Mouse (Mus musculus): ENCODE results near the gene Ndufaf2. TPM values are rescaled to one million over a fixed set of nuclear protein-coding genes. Genes with fewer than 3 reads are reported as not detected.

The Ndufaf2 gene
- total RNA-seq, 1 experiment = 41.1 TPM

DNA sequence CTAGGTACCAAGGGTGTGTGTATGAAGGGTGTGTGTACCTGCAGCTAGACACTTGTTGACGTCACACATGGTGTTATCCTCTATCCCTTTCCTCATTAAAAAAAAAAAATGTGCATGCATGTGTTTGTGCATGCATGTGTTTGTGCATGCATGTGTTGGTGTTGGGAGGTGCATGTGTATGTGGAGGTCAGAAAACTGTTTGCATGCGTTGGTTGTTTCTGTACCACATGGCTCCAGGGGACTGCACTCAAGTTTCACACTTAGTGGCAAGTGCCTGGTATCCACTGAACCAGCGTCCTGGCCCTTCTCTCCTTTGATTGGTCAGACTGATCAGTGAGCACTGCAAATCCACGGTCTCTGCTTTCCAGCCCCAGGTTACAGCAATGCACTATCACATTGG is 71.7 kb downstream of the Ndufaf2 start:
- DNase-seq (ENCODE audit: low read depth, low spot score) = no peak
- no peak overlapping the region for H3K27ac ChIP-seq (ENCODE audit: insufficient read depth, low read depth, low read length, poor library complexity, severe bottlenecking)
- no peaks in the 10 kb centered on the region for H3K9me3 ChIP-seq (ENCODE audit: control insufficient read depth, insufficient read depth, low read depth, low read length)
- peaks cover 4% of the 10 kb centered on the region; the same call in 1 of the 2 replicates for H3K36me3 ChIP-seq (ENCODE audit: control insufficient read depth, insufficient read depth, low read length, poor library complexity, severe bottlenecking)
- no peak for TF ChIP-seq ZC3H11A (IDR thresholded peaks at IDR 0.05; ENCODE audit: borderline replicate concordance, low read depth, low read length)
- no peak for TF ChIP-seq HCFC1 (IDR thresholded peaks at IDR 0.05; ENCODE audit: borderline replicate concordance, insufficient read depth, low read length)
- no peak for TF ChIP-seq MAFK (IDR thresholded peaks at IDR 0.05; ENCODE audit: insufficient read depth, low read depth, low read length)
- no peak for TF ChIP-seq CHD2 (IDR thresholded peaks at IDR 0.05; ENCODE audit: low read depth, low read length)
- TF ChIP-seq ZNF384 (IDR thresholded peaks at IDR 0.05; ENCODE audit: low read depth, low read length) = no peak
- H3K9ac ChIP-seq (ENCODE audit: insufficient read depth, low read depth, low read length, poor library complexity, severe bottlenecking) = no peak overlapping the region
- in situ Hi-C loops (cut with MboI; ENCODE audit: low sequenced_read_pairs in 2 of 2, unreplicated experiment in 2 of 2) = no loop called here
- H3K4me1 ChIP-seq (ENCODE audit: control insufficient read depth in 2 of 2, insufficient read depth in 2 of 2, low read length in 2 of 2, poor library complexity in 1 of 2) = no peaks in the 10 kb centered on the region
- no peak overlapping the region for H3K4me3 ChIP-seq (ENCODE audit: insufficient read depth in 1 of 2, low read depth in 1 of 2, low read length in 2 of 2, poor library complexity in 1 of 2, severe bottlenecking in 1 of 2)

DNA sequence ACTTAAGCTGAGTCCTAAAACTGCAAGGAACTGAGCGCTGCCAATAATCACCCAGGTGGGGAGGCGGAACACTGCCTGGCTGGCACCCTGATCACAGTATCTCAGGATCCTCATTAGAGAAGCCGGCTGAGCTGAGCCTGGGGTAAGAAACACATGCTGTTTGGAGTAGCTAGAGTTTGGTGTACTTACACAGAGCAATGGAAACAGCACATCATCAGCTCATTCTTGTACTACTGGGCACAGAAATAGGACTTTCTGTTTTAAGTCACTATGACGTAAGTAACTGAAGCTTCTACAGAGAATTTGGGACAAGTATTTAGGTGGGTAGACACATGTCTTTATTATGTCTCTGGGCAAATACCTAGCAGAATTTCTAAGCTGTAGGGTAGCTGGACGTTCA is 72.4 kb downstream of the Ndufaf2 start:
- no peak for TF ChIP-seq MAFK (IDR thresholded peaks at IDR 0.05; ENCODE audit: insufficient read depth, low read depth, low read length)
- no peak for TF ChIP-seq HCFC1 (IDR thresholded peaks at IDR 0.05; ENCODE audit: borderline replicate concordance, insufficient read depth, low read length)
- no peak for TF ChIP-seq ZNF384 (IDR thresholded peaks at IDR 0.05; ENCODE audit: low read depth, low read length)
- TF ChIP-seq ZC3H11A (IDR thresholded peaks at IDR 0.05; ENCODE audit: borderline replicate concordance, low read depth, low read length) = no peak
- TF ChIP-seq CHD2 (IDR thresholded peaks at IDR 0.05; ENCODE audit: low read depth, low read length) = no peak
- Histone ChIP-seq H3K4me3 (ENCODE audit: insufficient read depth in 1 of 2, low read depth in 1 of 2, low read length in 2 of 2, poor library complexity in 1 of 2, severe bottlenecking in 1 of 2) (no peak overlapping the region), H3K4me1 (ENCODE audit: control insufficient read depth in 2 of 2, insufficient read depth in 2 of 2, low read length in 2 of 2, poor library complexity in 1 of 2) (no peaks in the 10 kb centered on the region), H3K9me3 (ENCODE audit: control insufficient read depth, insufficient read depth, low read depth, low read length) (no peaks in the 10 kb centered on the region), H3K9ac (ENCODE audit: insufficient read depth, low read depth, low read length, poor library complexity, severe bottlenecking) (no peak overlapping the region), H3K27ac (ENCODE audit: insufficient read depth, low read depth, low read length, poor library complexity, severe bottlenecking) (no peak overlapping the region), H3K36me3 (ENCODE audit: control insufficient read depth, insufficient read depth, low read length, poor library complexity, severe bottlenecking) (peaks cover 4% of the 10 kb centered on the region; the same call in 1 of the 2 replicates)
- DNase-seq (ENCODE audit: low read depth, low spot score) = no peak
- in situ Hi-C loops (cut with MboI; ENCODE audit: low sequenced_read_pairs in 2 of 2, unreplicated experiment in 2 of 2) = no loop called here

DNA sequence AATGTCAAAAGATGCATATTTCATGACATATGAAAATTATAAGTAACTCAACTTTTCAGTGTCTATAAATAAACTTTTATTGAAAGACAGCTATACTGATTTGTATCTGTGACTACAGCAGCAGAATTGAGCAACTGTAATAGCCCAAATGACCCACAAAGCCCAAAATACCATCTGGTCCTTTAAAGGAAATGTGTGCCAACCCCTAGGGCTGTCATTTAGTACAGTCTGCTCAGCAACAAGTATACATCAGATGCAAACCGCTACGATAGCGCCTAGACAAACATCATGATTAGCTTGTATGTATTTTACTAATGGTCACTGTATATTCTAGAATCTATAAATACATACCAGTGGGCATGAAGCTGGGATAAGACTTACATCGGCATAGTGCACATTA is 74.3 kb downstream of the Ndufaf2 start:
- TF ChIP-seq MAFK (IDR thresholded peaks at IDR 0.05; ENCODE audit: insufficient read depth, low read depth, low read length) = no peak
- TF ChIP-seq HCFC1 (IDR thresholded peaks at IDR 0.05; ENCODE audit: borderline replicate concordance, insufficient read depth, low read length) = no peak
- no peak for TF ChIP-seq ZC3H11A (IDR thresholded peaks at IDR 0.05; ENCODE audit: borderline replicate concordance, low read depth, low read length)
- TF ChIP-seq CHD2 (IDR thresholded peaks at IDR 0.05; ENCODE audit: low read depth, low read length) = no peak
- no peak for TF ChIP-seq ZNF384 (IDR thresholded peaks at IDR 0.05; ENCODE audit: low read depth, low read length)
- DNase-seq (ENCODE audit: low read depth, low spot score) = no peak
- H3K9ac ChIP-seq (ENCODE audit: insufficient read depth, low read depth, low read length, poor library complexity, severe bottlenecking) = no peak overlapping the region
- in situ Hi-C loops (cut with MboI; ENCODE audit: low sequenced_read_pairs in 2 of 2, unreplicated experiment in 2 of 2) = no loop called here
- no peak overlapping the region for H3K27ac ChIP-seq (ENCODE audit: insufficient read depth, low read depth, low read length, poor library complexity, severe bottlenecking)
- no peaks in the 10 kb centered on the region for H3K9me3 ChIP-seq (ENCODE audit: control insufficient read depth, insufficient read depth, low read depth, low read length)
- no peak overlapping the region for H3K4me3 ChIP-seq (ENCODE audit: insufficient read depth in 1 of 2, low read depth in 1 of 2, low read length in 2 of 2, poor library complexity in 1 of 2, severe bottlenecking in 1 of 2)
- no peaks in the 10 kb centered on the region for H3K4me1 ChIP-seq (ENCODE audit: control insufficient read depth in 2 of 2, insufficient read depth in 2 of 2, low read length in 2 of 2, poor library complexity in 1 of 2)
- H3K36me3 ChIP-seq (ENCODE audit: control insufficient read depth, insufficient read depth, low read length, poor library complexity, severe bottlenecking) = no peaks in the 10 kb centered on the region

DNA sequence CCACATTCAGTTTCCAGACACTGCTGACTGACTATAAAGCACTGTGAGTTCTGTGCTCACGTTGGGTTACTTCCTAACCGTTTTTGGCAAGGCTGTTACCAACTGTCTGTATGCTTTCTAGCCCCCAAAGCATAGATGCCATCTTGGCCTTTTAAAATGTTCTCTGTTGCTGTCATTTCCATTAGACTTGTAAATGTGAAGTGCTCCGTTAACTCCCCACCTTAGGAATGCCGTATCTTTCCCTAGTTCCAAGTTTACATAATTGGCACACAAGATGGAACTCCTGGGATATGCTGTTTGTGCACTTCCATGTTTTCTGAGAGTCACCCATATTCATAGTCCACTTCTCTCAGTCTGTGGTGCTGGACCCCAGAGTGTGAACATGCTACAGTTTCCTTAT is 80.5 kb downstream of the Ndufaf2 start:
- Histone ChIP-seq H3K9me3 (ENCODE audit: control insufficient read depth, insufficient read depth, low read depth, low read length) (no peaks in the 10 kb centered on the region), H3K36me3 (ENCODE audit: control insufficient read depth, insufficient read depth, low read length, poor library complexity, severe bottlenecking) (no peaks in the 10 kb centered on the region), H3K4me1 (ENCODE audit: control insufficient read depth in 2 of 2, insufficient read depth in 2 of 2, low read length in 2 of 2, poor library complexity in 1 of 2) (no peaks in the 10 kb centered on the region), H3K4me3 (ENCODE audit: insufficient read depth in 1 of 2, low read depth in 1 of 2, low read length in 2 of 2, poor library complexity in 1 of 2, severe bottlenecking in 1 of 2) (no peak overlapping the region), H3K27ac (ENCODE audit: insufficient read depth, low read depth, low read length, poor library complexity, severe bottlenecking) (no peak overlapping the region), H3K9ac (ENCODE audit: insufficient read depth, low read depth, low read length, poor library complexity, severe bottlenecking) (no peak overlapping the region)
- DNase-seq (ENCODE audit: low read depth, low spot score) = no peak
- in situ Hi-C loops (cut with MboI; ENCODE audit: low sequenced_read_pairs in 2 of 2, unreplicated experiment in 2 of 2) = no loop called here
- no peak for TF ChIP-seq HCFC1 (IDR thresholded peaks at IDR 0.05; ENCODE audit: borderline replicate concordance, insufficient read depth, low read length)
- no peak for TF ChIP-seq MAFK (IDR thresholded peaks at IDR 0.05; ENCODE audit: insufficient read depth, low read depth, low read length)
- TF ChIP-seq ZC3H11A (IDR thresholded peaks at IDR 0.05; ENCODE audit: borderline replicate concordance, low read depth, low read length) = no peak
- TF ChIP-seq CHD2 (IDR thresholded peaks at IDR 0.05; ENCODE audit: low read depth, low read length) = no peak
- no peak for TF ChIP-seq ZNF384 (IDR thresholded peaks at IDR 0.05; ENCODE audit: low read depth, low read length)

DNA sequence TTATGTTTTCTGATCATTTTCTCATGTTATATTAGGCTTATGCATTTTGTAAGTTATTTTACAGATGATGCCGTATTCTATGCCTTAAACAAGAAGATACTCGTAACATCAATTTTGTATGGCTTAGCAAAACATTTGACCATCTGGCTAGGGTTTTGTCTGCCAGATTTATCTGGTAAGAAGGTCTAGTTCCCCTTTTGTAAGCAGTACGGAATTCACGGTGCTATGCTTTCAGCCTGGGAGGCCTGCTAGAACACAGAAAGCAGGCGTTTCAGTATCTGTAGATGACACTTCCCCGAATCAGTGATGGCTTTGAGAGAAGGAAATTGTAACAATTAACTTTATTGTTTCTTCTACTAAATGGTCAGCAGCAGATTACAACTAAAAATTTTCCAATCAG is 80.9 kb downstream of the Ndufaf2 start:
- H3K4me3 ChIP-seq (ENCODE audit: insufficient read depth in 1 of 2, low read depth in 1 of 2, low read length in 2 of 2, poor library complexity in 1 of 2, severe bottlenecking in 1 of 2) = no peak overlapping the region
- in situ Hi-C loops (cut with MboI; ENCODE audit: low sequenced_read_pairs in 2 of 2, unreplicated experiment in 2 of 2) = no loop called here
- TF ChIP-seq CHD2 (IDR thresholded peaks at IDR 0.05; ENCODE audit: low read depth, low read length) = no peak
- TF ChIP-seq ZC3H11A (IDR thresholded peaks at IDR 0.05; ENCODE audit: borderline replicate concordance, low read depth, low read length) = no peak
- no peak for TF ChIP-seq MAFK (IDR thresholded peaks at IDR 0.05; ENCODE audit: insufficient read depth, low read depth, low read length)
- no peak for TF ChIP-seq HCFC1 (IDR thresholded peaks at IDR 0.05; ENCODE audit: borderline replicate concordance, insufficient read depth, low read length)
- TF ChIP-seq ZNF384 (IDR thresholded peaks at IDR 0.05; ENCODE audit: low read depth, low read length) = no peak
- no peak for DNase-seq (ENCODE audit: low read depth, low spot score)
- H3K9me3 ChIP-seq (ENCODE audit: control insufficient read depth, insufficient read depth, low read depth, low read length) = no peaks in the 10 kb centered on the region
- H3K27ac ChIP-seq (ENCODE audit: insufficient read depth, low read depth, low read length, poor library complexity, severe bottlenecking) = no peak overlapping the region
- no peak overlapping the region for H3K9ac ChIP-seq (ENCODE audit: insufficient read depth, low read depth, low read length, poor library complexity, severe bottlenecking)
- no peaks in the 10 kb centered on the region for H3K4me1 ChIP-seq (ENCODE audit: control insufficient read depth in 2 of 2, insufficient read depth in 2 of 2, low read length in 2 of 2, poor library complexity in 1 of 2)
- H3K36me3 ChIP-seq (ENCODE audit: control insufficient read depth, insufficient read depth, low read length, poor library complexity, severe bottlenecking) = no peaks in the 10 kb centered on the region
